Mouse (Mus musculus) mouse embryonic stem cell (cell line): ENCODE measurements around the gene Wwtr1.

Experiments used
- in situ Hi-C, 2 experiments: fragments of 300-500 bp; cut with MboI; formaldehyde crosslinking; loops; 1 replicate in 1 of 2; 3 replicates in 1 of 2; pipeline ENCODE4 v1.14.3; 2019 to 2020; ENCODE audit warnings: low sequenced_read_pairs in 2 of 2, low pct_unique_long_range_greater_than_20kb in 1 of 2, mixed read lengths in 1 of 2; ENCODE audit not compliant: unreplicated experiment in 1 of 2

The Wwtr1 gene

GRCm38 (mm10) chr3:57566655-57567054 is 9.1 kb downstream of the Wwtr1 start:
- in situ Hi-C loops: no loop called here

- in situ Hi-C loops: no loop called here
Observed at GRCm38 (mm10) chr3:57563627-57564026, 12.1 kb downstream of the Wwtr1 start.

GRCm38 (mm10) chr3:57562996-57563506 is 12.7 kb downstream of the Wwtr1 start:
- in situ Hi-C loops: no loop called here

- in situ Hi-C loops: no loop called here
Observed at GRCm38 (mm10) chr3:57558761-57559160, 16.9 kb downstream of the Wwtr1 start.

GRCm38 (mm10) chr3:57557408-57557807 is 18.3 kb downstream of the Wwtr1 start:
- in situ Hi-C loops: no loop called here

GRCm38 (mm10) chr3:57555560-57555959 is 20.1 kb downstream of the Wwtr1 start:
- in situ Hi-C loops: no loop called here

- in situ Hi-C loops: no loop called here
Observed at GRCm38 (mm10) chr3:57554890-57555239, 20.8 kb downstream of the Wwtr1 start.

- in situ Hi-C loops: no loop called here
Observed at GRCm38 (mm10) chr3:57554124-57554889, 21.4 kb downstream of the Wwtr1 start.

- in situ Hi-C loops: no loop called here
Observed at GRCm38 (mm10) chr3:57553108-57553507, 22.6 kb downstream of the Wwtr1 start.

GRCm38 (mm10) chr3:57551210-57551609 is 24.5 kb downstream of the Wwtr1 start:
- in situ Hi-C loops: no loop called here

GRCm38 (mm10) chr3:57550468-57551185 is 25.1 kb downstream of the Wwtr1 start:
- in situ Hi-C loops: no loop called here

- in situ Hi-C loops: no loop called here
Observed at GRCm38 (mm10) chr3:57544154-57544553, 31.6 kb downstream of the Wwtr1 start.

- in situ Hi-C loops: no loop called here
Observed at GRCm38 (mm10) chr3:57542848-57543380, 32.8 kb downstream of the Wwtr1 start.

- in situ Hi-C loops: no loop called here
Observed at GRCm38 (mm10) chr3:57541205-57541604, 34.5 kb downstream of the Wwtr1 start.

GRCm38 (mm10) chr3:57540474-57540873 is 35.2 kb downstream of the Wwtr1 start:
- in situ Hi-C loops: no loop called here

- in situ Hi-C loops: no loop called here
Observed at GRCm38 (mm10) chr3:57535483-57536185, 40.1 kb downstream of the Wwtr1 start.

GRCm38 (mm10) chr3:57534450-57534849 is 41.3 kb downstream of the Wwtr1 start:
- in situ Hi-C loops: no loop called here

- in situ Hi-C loops: no loop called here
Observed at GRCm38 (mm10) chr3:57533876-57534275, 41.8 kb downstream of the Wwtr1 start.
